ENCODE assay signal across 17 mouse cellular contexts in the genomic region with DNA sequence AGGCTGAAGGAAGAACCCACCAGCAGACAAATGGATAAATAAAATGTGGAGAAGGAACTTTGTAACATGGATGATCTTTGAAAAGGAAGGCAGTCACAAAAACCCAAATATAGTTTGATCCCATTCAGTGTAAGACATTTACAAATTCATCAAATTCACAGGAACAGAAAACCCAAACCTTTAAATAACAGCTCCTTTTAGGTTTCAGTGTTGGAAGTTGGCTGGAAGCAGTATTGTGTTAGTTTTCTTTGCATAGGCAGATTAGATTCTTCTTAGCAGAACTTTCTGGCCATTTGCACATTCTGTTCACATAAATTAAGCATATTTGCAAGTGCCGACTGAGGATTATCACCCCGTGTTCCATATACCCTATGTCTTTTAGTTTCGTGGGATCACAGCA.
"Had no signal": no experiment of that assay in that cellular context is flagged by ENCODE, and none has a peak within 500 bp of the region (broad histone marks: within the 10 kb centered on the region; RNA-seq: fewer than 3 reads in every experiment).

No protein-coding gene starts in this region.

- ATAC-seq: hindbrain, embryonic 16.5 days; inflammation-experienced regulatory T-cells, adult 6 months; intestine, embryonic 15.5 days; intestine, postnatal 0 days had no signal

- DNase-seq: gastrocnemius, adult 2 months; gastrocnemius, postnatal 10 days; gastrocnemius, postnatal 25 days; heart, adult 18-20 months; heart, postnatal 10 days; heart, postnatal 4 days; kidney, adult 18-20 months; kidney, adult 8-10 months; kidney, postnatal 10 days; kidney, postnatal 25 days; kidney, postnatal 4 days; liver; liver, embryonic 13.5 days had no signal
